Mouse (Mus musculus) ES-E14 (cell line): ENCODE data around the gene Lrrc51. TPM values are rescaled to one million over a fixed set of nuclear protein-coding genes. Genes with fewer than 3 reads are reported as not detected.

ENCODE experiments used
- DNase-seq: peaks from one replicate; pipeline ENCODE4 v3.0.0-alpha.2; 2013; ENCODE audit warnings: low read depth, low spot score
- H3K27ac ChIP-seq: 2 replicates; pipeline ENCODE4 v1.5.1; 2012; ENCODE audit warnings: low read depth, mild to moderate bottlenecking, low read length, moderate library complexity, mixed read lengths; ENCODE audit not compliant: poor library complexity, insufficient read depth, severe bottlenecking
- H3K36me3 ChIP-seq: 2 replicates; pipeline ENCODE4 v1.6.1; 2012; ENCODE audit warnings: mild to moderate bottlenecking, low read length, moderate library complexity, mixed read lengths; ENCODE audit not compliant: control insufficient read depth, poor library complexity, insufficient read depth, severe bottlenecking
- H3K4me1 ChIP-seq, 2 experiments: fragments of 150-350 bp in 1 of 2; sonication (generic) in 1 of 2; 2 replicates each; pipeline ENCODE4 v1.6.1; 2012; ENCODE audit warnings: low read length in 2 of 2, mild to moderate bottlenecking in 1 of 2, mixed read lengths in 1 of 2; ENCODE audit not compliant: control insufficient read depth in 2 of 2, insufficient read depth in 2 of 2, poor library complexity in 1 of 2
- H3K4me3 ChIP-seq, 2 experiments: fragments of 150-350 bp in 1 of 2; sonication (generic) in 1 of 2; 2 replicates each; pipeline ENCODE4 v1.5.1; 2012; ENCODE audit warnings: low read length in 2 of 2, low read depth in 1 of 2, mild to moderate bottlenecking in 1 of 2, mixed read lengths in 1 of 2; ENCODE audit not compliant: insufficient read depth in 1 of 2, poor library complexity in 1 of 2, severe bottlenecking in 1 of 2
- H3K9ac ChIP-seq: 2 replicates; pipeline ENCODE4 v1.6.1; 2012; ENCODE audit warnings: low read depth, mild to moderate bottlenecking, low read length, mixed read lengths; ENCODE audit not compliant: poor library complexity, insufficient read depth, severe bottlenecking
- H3K9me3 ChIP-seq: fragments of 150-350 bp; sonication (generic); 2 replicates; pipeline ENCODE4 v1.6.1; 2012; ENCODE audit warnings: low read depth, mild to moderate bottlenecking, low read length; ENCODE audit not compliant: control insufficient read depth, insufficient read depth
- CHD2 ChIP-seq: IDR thresholded peaks from 2 replicates; pipeline ENCODE4 v1.6.1; 2014; ENCODE audit warnings: mild to moderate bottlenecking, low read depth, low read length, inconsistent platforms
- HCFC1 ChIP-seq: IDR thresholded peaks from 2 replicates; pipeline ENCODE4 v1.6.1; 2012; ENCODE audit warnings: low read length, inconsistent platforms, borderline replicate concordance; ENCODE audit not compliant: insufficient read depth
- MAFK ChIP-seq: IDR thresholded peaks from 2 replicates; pipeline ENCODE4 v1.6.1; 2014; ENCODE audit warnings: mild to moderate bottlenecking, low read depth, low read length, inconsistent platforms; ENCODE audit not compliant: insufficient read depth
- ZC3H11A ChIP-seq: IDR thresholded peaks from 2 replicates; pipeline ENCODE4 v1.6.1; 2012; ENCODE audit warnings: low read depth, mild to moderate bottlenecking, inconsistent platforms, low read length, borderline replicate concordance
- ZNF384 ChIP-seq: IDR thresholded peaks from 2 replicates; pipeline ENCODE4 v1.6.1; 2012; ENCODE audit warnings: low read depth, low read length, inconsistent platforms
- in situ Hi-C, 2 experiments: fragments of 600-800 bp; cut with MboI; formaldehyde crosslinking; loops; one replicate each; pipeline ENCODE4 v1.15.1; 2025; ENCODE audit warnings: low sequenced_read_pairs in 2 of 2, inconsistent platforms in 1 of 2; ENCODE audit not compliant: unreplicated experiment in 2 of 2
- total RNA-seq: library from RNA; depleted of rRNA; stranded (reverse); fragments of 300-350 nt; gene quantifications from 2 replicates; pipeline ENCODE4 v1.2.3, GENCODE M21; 2012

Lrrc51 gene
- total RNA-seq, 1 experiment: 2.6 TPM

DNA sequence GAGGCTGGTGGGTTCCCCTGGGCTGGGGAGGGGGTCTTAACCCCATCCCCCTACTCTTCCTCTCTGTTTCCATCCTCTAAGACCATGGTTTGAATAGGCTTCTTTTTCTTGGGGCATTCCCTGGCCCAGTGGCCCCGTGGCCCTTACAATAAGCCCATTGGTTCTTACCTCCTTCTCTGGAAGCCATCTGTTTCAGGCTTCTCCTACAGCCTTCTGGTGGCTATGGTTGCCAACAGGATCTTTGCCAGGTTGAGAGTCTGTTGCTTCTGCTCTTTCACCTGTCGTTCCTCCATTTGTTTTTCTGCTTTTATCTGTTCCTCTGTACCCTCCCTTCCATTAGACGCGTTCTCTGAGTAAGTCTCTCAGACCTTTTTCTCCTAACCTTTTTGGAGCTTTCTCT, 3.9 kb upstream of the Lrrc51 start:
- H3K36me3 ChIP-seq: peaks cover 2% of the 10 kb centered on the region; the same call in 1 of the 2 replicates
- no peak overlapping the region for H3K9ac ChIP-seq
- no peak for DNase-seq
- in situ Hi-C loops: no loop called here
- TF ChIP-seq HCFC1 (no peak), CHD2 (no peak), ZC3H11A (no peak), ZNF384 (no peak), MAFK (no peak)
- H3K4me3 ChIP-seq: no peak overlapping the region
- no peaks in the 10 kb centered on the region for H3K9me3 ChIP-seq
- no peak overlapping the region for H3K27ac ChIP-seq
- peaks cover 0 to 15% of the 10 kb centered on the region in 2 experiments; a peak in 2 of 4 replicates for H3K4me1 ChIP-seq

DNA sequence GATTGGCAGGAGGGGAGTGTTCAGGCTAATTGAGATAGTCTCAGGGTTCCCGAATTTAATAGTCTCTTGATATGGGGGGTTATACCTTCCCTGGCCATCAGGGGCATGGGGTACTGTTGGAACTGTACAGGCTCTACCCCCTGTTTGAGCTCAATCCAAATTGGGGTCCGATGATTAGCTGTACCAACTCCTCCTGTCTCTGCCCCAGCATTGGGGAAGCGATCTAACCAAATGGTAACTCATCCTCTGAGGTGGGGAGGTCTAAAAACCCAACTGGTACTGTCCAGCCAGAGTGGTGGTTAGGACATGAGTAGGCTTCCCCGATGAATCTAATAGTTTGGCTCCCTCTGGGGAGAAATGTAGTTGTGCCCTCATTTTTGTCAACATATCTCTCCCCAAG, 3.3 kb upstream of the Lrrc51 start:
- TF ChIP-seq CHD2 (no peak), ZC3H11A (no peak), HCFC1 (no peak)
- Histone ChIP-seq H3K4me1 (peaks cover 0 to 12% of the 10 kb centered on the region in 2 experiments; a peak in 2 of 4 replicates), H3K9me3 (no peaks in the 10 kb centered on the region), H3K9ac (no peak overlapping the region), H3K27ac (no peak overlapping the region), H3K36me3 (peaks cover 2% of the 10 kb centered on the region; the same call in 1 of the 2 replicates), H3K4me3 (no peak overlapping the region)
- in situ Hi-C loops: no loop called here
- no peak for DNase-seq

DNA sequence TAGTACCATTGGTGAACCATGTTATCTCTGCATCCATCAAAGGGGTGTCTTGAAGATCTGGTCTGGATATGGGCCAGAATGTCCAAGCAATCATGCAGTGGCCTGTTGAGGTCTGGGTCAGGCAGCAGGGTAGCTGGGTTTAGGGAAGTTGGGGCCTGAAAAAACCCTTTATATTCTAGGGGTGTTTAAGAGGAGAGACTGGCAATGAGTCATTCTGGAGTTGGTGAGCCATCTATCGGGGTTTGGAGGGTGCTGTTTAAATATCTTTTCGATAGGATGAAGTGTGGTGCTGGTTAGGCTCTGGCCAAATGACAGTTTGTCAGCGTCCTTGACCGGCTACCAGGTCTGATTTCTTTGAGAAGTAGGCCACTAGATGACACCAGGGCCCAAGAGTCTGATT, 2.3 kb upstream of the Lrrc51 start:
- Histone ChIP-seq H3K36me3 (0 out of 2 replicates have a peak, but pooled peaks cover 2% of the 10 kb centered on the region), H3K4me1 (peaks cover 0 to 6% of the 10 kb centered on the region in 2 experiments; a peak in 2 of 4 replicates), H3K27ac (no peak overlapping the region), H3K9me3 (no peaks in the 10 kb centered on the region), H3K4me3 (no peak overlapping the region), H3K9ac (no peak overlapping the region)
- no peak for DNase-seq
- in situ Hi-C loops: no loop called here
- TF ChIP-seq MAFK (no peak), CHD2 (no peak), ZNF384 (no peak), HCFC1 (no peak), ZC3H11A (no peak)

DNA sequence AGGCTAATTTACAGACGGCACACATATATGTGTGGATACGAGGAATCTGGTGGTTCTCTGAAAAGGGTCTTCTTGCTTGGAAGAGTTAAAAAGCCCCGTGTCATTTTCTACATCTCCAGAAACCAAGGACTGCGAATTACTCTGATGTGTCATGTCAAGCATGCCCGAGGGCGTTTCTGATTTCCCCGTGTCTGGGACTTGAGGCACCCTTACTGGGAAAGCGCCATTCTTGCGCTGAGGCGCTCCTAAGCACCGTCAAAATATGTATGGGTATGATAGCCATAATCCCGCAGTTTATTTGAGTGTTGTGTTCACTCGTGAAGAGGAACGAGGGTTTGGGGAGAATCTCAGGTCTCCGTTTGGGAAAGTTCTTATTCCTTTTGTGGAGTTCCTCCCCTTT, 395 bp downstream of the Lrrc51 start:
- H3K4me1 ChIP-seq: no peaks in the 10 kb centered on the region
- peak overlapping the region; percentile 69 for H3K27ac ChIP-seq
- DNase-seq: peak; percentile 40
- H3K9me3 ChIP-seq: no peaks in the 10 kb centered on the region
- peak overlapping the region; percentile 89 for H3K9ac ChIP-seq
- no peaks in the 10 kb centered on the region for H3K36me3 ChIP-seq
- in situ Hi-C loops: no loop called here
- H3K4me3 ChIP-seq: peak overlapping the region; percentile 79 to 89
- TF ChIP-seq ZNF384 (no peak), MAFK (no peak), CHD2 (no peak), ZC3H11A (no peak), HCFC1 (no peak)

DNA sequence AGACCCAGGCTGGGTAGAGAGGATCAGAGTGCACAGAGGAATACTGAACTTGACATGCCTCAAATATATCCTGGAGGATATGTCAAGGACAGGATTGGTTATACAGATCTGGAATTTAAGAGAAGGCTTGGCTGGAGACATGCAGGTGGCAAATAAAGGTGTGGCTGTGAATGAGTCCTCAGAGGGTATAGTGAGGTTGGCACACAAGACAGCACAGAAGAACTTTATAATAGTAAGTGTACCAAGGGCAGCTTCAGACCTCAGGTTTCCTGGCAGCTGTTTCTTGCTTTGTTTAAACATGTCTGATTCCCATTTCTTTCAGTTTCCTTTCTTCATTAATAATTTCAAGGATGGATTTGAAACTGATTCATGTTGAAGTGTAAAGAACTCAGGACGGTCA, 1.1 kb downstream of the Lrrc51 start:
- in situ Hi-C loops: no loop called here
- H3K4me1 ChIP-seq: no peaks in the 10 kb centered on the region
- no peaks in the 10 kb centered on the region for H3K36me3 ChIP-seq
- H3K9ac ChIP-seq: no peak overlapping the region
- H3K4me3 ChIP-seq: peak overlapping the region in 1 of 2 experiments; percentile 79; a peak in 2 of 4 replicates
- no peak for TF ChIP-seq CHD2
- no peak for TF ChIP-seq ZNF384
- TF ChIP-seq ZC3H11A: no peak
- no peak for TF ChIP-seq MAFK
- no peak for TF ChIP-seq HCFC1
- DNase-seq: no peak
- no peak overlapping the region for H3K27ac ChIP-seq
- no peaks in the 10 kb centered on the region for H3K9me3 ChIP-seq
